Mouse (Mus musculus) monocyte, adult 59 days (primary cell): ENCODE measurements around the gene Gpr165. TPM values are rescaled to one million over a fixed set of nuclear protein-coding genes. Genes with fewer than 3 reads are reported as not detected.

Source experiments
- total RNA-seq, 2 experiments: library from RNA; stranded (reverse); gene quantifications; one replicate each; pipeline ENCODE4 v1.2.4; 2023

The Gpr165 gene
- total RNA-seq = not detected

DNA sequence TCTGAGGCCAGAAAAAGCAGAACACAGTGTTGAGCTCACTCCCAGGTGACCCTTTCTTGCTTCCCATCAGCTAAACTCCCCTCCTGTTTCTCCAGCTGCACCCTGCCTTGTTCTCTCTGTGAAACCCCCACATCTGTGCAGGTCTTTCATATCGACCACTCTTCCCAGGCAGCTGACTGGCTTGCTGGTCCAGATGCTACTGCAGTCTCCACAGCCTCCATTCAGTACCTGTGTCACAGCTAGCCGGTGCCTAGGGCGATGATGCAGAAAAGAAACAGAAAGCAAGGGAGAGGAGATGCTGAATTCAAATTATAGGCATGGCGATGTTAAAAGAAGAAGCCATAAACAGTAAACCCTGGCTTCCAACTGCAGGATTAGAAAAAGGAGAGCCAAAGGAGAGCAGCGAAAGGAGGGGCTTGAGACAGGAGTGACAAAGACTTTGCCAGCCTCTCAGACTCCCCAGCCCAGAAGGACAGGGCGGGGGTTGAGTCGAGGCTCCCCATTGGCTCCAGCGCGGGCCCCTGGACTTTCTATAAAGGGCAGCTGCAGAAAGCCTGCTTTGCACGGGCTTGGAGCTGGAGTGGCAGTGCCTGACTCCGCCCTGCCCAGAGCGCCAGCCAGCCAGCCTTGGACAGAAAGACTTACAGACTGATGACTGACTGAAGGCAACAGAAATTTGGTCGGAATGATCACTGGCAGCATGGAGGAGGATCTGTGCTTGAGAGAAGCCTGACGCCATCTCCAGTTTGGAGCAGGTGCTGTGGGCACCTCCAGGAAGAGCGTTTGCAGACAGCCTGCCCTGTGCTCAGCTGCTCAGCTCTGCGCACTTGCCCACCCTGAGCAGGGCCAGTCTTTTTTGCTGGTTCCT, at the start of gene Gpr165:
TSS of gene Gpr165 (plus strand) at position 535 of the 868 bp plus-strand sequence.

